Mouse (Mus musculus): ENCODE results near the gene Aldh1a1. TPM values are rescaled to one million over a fixed set of nuclear protein-coding genes. Genes with fewer than 3 reads are reported as not detected.
"Not testable (repeated sequence)": the region's sequence is repeated elsewhere in the genome, so short reads cannot be mapped to it uniquely, and the experiment has no call there.

Aldh1a1 gene
- total RNA-seq (2014; fragmentation: Nextera tagmentation) (0.11 TPM in 1 of 2 replicates, not detected in the other), total RNA-seq (2017) (0.15 and 1.9 TPM in 2 replicates)

DNA sequence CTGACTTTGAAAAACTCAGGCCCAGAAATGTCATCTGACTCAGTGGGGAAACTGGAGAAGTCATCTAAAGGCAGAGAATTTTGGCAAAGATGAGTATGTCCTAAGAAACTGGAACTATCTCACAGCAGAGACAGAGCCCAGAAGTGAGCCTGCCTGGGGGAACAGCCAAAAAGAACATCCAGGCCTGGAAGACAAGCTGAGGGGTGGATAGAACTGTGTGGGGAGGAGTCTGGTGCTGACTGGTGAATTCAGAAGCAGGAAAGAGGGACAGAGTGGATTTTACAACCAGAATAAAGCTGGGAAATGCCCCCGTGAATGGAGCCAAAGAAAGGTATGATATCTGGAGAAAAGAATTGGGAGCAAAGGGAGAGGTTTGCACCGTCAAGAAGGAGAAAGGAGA lies at the start of gene Aldh1a1:
Aldh1a1 (plus strand) TSS at position 225 of the 400 bp plus-strand sequence.
- ATAC-seq (replicated peaks; ENCODE audit: poor library complexity, severe bottlenecking): no peak

DNA sequence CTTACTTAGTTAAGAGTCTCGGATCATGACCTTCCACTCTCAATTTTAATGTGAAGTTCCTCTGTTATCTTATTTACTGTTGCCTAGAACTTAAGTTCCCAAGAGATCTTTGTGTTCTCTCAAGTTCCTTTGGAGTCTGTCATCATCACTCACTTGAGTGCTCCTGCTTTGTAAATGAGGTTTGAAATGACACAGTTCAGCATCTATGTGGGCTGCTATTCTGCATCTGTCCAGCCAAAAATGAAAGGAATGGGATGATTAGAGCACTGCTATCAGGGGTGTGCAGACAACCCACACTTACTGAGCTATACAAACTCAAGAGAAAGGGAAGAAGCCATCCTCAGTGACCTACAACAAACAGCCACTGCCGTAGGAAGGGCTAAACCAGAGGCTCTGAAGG lies 44.7 kb upstream of the Aldh1a1 start:
- no peak for ATAC-seq (replicated peaks; ENCODE audit: poor library complexity, severe bottlenecking)

DNA sequence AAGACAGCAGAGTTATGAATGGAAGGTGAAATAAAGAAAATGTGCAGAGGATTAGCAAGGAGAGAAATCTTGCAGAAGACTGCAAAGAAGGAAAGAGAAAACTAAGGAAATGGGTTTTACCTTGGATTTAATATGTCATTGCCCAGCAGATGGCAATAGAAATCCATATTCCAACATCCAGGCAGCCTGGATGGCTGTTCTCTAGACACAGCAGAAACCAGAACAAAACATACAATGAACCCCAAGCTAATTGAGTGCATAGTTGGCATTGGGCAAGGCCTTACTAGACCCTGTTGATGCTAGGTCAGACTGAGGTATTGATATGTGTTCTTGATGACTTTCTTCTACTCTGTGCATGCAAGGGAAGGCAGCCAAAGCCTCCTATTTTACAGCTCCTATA lies 43.0 kb upstream of the Aldh1a1 start:
- ATAC-seq (replicated peaks; ENCODE audit: poor library complexity, severe bottlenecking): no peak

- no peak for ATAC-seq (replicated peaks; ENCODE audit: poor library complexity, severe bottlenecking)
These were observed 41.5 kb upstream of the Aldh1a1 start for GRCm38 (mm10) chr19:20451045-20451444.

GRCm38 (mm10) chr19:20484497-20484896 lies 8.0 kb upstream of the Aldh1a1 start:
- ATAC-seq (replicated peaks; ENCODE audit: poor library complexity, severe bottlenecking): no peak

DNA sequence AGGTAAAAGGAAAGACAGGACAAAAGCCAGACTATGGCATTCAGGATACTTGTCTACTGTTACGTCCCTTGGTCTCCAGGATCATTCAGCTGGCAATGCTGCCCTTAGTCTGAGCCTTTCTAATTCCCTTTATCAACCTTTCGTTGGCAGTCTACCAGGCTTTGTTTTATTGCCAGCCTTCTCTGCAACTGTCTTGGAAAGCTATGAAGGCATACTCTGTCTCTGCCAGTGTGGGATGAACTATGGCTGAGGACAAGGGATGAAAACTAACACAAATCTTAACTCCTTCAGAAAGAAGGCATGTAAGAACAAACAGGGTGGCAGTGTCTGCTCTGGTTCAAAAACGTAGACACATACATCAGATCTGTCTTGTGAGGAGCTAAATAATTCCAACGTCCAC lies 565 bp upstream of the Aldh1a1 start:
- no peak for ATAC-seq (replicated peaks; ENCODE audit: poor library complexity, severe bottlenecking)

DNA sequence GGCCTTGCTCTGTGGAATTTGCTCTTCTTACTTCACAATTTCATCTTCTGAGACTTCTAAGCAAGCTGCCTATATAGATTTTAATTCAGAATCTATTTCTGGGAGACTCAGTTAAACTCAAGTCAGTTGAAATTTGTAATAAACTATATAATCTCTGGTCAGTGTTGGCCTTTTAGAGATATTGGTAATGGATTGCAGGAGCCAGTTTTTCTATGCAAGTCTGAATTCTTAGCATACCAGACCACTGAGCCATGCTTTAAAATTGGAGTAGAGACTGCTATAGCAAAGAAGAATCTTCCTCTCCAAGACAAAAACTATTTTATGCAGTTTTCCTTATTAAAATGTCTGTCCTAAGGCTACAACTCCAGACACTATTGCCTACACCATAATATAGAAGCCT lies 4.0 kb downstream of the Aldh1a1 start:
- ATAC-seq (replicated peaks; ENCODE audit: poor library complexity, severe bottlenecking): no peak

GRCm38 (mm10) chr19:20505359-20505758 lies 12.8 kb downstream of the Aldh1a1 start:
- no peak for ATAC-seq (replicated peaks; ENCODE audit: poor library complexity, severe bottlenecking)

- ATAC-seq (replicated peaks; ENCODE audit: poor library complexity, severe bottlenecking): no peak
These were observed 14.6 kb downstream of the Aldh1a1 start for GRCm38 (mm10) chr19:20506936-20507615.

DNA sequence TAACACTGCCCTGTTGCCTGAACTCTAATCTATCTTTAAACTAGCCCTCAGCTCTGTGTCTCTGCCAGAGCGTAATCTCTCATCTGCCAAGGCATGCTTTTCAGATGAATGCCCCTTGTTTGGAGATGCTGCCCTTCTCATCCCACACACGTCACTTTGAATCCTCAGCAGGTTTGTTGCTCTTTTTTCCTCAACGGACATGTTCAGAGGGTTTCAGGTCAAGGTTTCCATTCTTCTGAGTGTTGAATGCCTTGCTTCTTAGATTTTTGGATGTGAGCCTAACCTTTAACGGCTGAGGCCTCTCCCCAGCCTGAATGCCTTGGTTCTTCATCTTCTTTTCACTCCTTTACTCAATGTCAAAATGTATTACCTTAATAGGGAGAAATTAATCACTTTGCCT lies 16.1 kb downstream of the Aldh1a1 start:
- no peak for ATAC-seq (replicated peaks; ENCODE audit: poor library complexity, severe bottlenecking)

GRCm38 (mm10) chr19:20511971-20512370 lies 19.5 kb downstream of the Aldh1a1 start:
- no peak for ATAC-seq (replicated peaks; ENCODE audit: poor library complexity, severe bottlenecking)

DNA sequence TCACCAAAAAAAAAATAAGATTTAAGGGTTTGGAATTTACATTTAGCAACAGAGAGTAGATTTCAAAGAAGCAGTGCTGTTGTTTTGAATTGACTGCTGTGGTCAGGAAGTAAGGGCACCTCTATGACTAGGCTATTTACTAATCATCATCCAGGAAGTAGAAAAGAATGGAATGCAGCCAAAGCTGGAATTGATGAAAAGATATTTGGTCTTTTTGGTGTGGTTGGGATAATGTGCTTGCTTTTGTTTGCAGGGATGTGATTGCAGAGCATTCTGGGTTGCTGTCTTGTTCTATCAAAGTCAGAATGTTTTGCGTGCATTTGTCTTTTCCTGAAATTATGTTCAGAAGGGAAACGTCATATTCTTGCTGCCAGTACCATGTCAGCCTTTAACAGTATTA lies 20.7 kb downstream of the Aldh1a1 start:
- ATAC-seq (replicated peaks; ENCODE audit: poor library complexity, severe bottlenecking): no peak

GRCm38 (mm10) chr19:20513688-20514361 lies 21.3 kb downstream of the Aldh1a1 start:
- ATAC-seq (replicated peaks; ENCODE audit: poor library complexity, severe bottlenecking): no peak

- ATAC-seq (replicated peaks; ENCODE audit: poor library complexity, severe bottlenecking): no peak
These were observed 24.0 kb downstream of the Aldh1a1 start for GRCm38 (mm10) chr19:20516481-20516880.

GRCm38 (mm10) chr19:20529156-20529555 lies 36.6 kb downstream of the Aldh1a1 start:
- ATAC-seq (replicated peaks; ENCODE audit: poor library complexity, severe bottlenecking): not testable (repeated sequence)

- no peak for ATAC-seq (replicated peaks; ENCODE audit: poor library complexity, severe bottlenecking)
These were observed 37.6 kb downstream of the Aldh1a1 start for GRCm38 (mm10) chr19:20529921-20530696.

GRCm38 (mm10) chr19:20536538-20536937 lies 44.0 kb downstream of the Aldh1a1 start:
- ATAC-seq (replicated peaks; ENCODE audit: poor library complexity, severe bottlenecking): no peak

DNA sequence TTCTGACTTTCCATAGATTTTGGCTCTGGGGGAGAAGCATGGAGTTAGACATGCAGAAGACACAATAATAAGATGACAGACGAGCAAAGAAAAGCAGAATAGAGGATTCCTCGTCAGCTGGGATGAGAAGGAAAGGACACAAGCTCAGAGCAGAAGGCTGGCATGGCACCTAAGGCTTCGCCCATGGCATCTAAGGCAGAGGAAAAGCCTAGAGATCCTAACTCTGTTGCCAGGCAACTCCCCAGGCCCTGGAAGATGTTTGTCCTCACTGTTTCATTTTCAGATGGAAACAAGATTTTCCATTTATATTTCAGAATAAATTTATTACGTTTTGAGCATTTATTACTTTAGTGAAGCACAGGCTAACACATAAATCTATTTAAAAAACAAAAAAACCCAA lies 48.5 kb downstream of the Aldh1a1 start:
- no peak for ATAC-seq (replicated peaks; ENCODE audit: poor library complexity, severe bottlenecking)

DNA sequence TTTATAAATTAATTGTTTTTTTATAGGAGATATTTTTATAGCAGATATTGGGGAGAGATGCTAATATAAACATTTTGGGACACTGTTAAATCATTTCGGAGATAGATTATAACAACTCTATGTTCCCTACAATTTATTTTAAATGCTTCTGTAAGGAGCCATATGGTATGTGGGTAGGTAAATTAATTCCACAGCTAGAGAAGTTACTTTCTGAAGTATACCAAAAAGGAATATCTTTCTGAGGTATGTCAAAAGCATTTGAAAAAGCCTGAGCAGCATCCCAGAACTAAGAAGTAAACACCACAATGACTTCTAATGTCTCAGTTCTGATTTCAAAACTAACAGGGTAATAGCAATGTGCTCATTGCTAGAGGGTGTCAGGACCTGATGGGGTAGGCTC lies 49.4 kb downstream of the Aldh1a1 start:
- no peak for ATAC-seq (replicated peaks; ENCODE audit: poor library complexity, severe bottlenecking)

- ATAC-seq (replicated peaks; ENCODE audit: poor library complexity, severe bottlenecking): no peak
These were observed 51.3 kb downstream of the Aldh1a1 start for GRCm38 (mm10) chr19:20543816-20544215.

GRCm38 (mm10) chr19:20544941-20545340 lies 52.4 kb downstream of the Aldh1a1 start:
- ATAC-seq (replicated peaks; ENCODE audit: poor library complexity, severe bottlenecking): no peak
